Mouse (Mus musculus): ENCODE data around the gene Gm28230. TPM values are rescaled to one million over a fixed set of nuclear protein-coding genes. Genes with fewer than 3 reads are reported as not detected.

Gm28230 gene
- polyA plus RNA-seq, 1 experiment: not detected

DNA sequence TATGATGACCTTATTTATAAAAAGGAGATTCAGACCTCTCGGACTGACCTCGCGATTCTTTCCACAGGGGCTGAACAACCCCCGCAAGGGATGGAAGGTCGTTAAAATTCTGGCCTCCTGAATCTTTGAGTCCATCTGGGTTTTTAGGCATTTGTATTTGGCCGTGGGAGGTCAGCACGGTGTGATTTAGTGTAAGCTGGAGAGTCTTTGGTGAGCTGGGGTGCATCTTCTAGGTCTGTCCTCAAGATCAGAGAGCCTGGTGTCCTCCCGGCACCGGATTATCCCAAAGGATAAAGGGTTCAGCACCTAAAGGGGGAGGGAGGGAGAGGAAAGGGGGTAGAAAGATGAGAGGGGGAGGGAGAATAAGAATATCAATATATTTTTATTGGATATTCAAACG, 23.2 kb upstream of the Gm28230 start:
- Histone ChIP-seq H3K4me3 (replicated peaks) (no peak overlapping the region), H3K9me3 (no peaks in the 10 kb centered on the region), H3K36me3 (replicated peaks; ENCODE audit: low read length) (no peaks in the 10 kb centered on the region), H3K27me3 (replicated peaks) (peaks cover 95% of the 10 kb centered on the region), H3K4me1 (peaks cover 17% of the 10 kb centered on the region)
- no peak for TF ChIP-seq FLI1 (IDR thresholded peaks at IDR 0.05; ENCODE audit: low read length)
- TF ChIP-seq GATA1 (IDR thresholded peaks at IDR 0.05; ENCODE audit: borderline replicate concordance, low read length): no peak

DNA sequence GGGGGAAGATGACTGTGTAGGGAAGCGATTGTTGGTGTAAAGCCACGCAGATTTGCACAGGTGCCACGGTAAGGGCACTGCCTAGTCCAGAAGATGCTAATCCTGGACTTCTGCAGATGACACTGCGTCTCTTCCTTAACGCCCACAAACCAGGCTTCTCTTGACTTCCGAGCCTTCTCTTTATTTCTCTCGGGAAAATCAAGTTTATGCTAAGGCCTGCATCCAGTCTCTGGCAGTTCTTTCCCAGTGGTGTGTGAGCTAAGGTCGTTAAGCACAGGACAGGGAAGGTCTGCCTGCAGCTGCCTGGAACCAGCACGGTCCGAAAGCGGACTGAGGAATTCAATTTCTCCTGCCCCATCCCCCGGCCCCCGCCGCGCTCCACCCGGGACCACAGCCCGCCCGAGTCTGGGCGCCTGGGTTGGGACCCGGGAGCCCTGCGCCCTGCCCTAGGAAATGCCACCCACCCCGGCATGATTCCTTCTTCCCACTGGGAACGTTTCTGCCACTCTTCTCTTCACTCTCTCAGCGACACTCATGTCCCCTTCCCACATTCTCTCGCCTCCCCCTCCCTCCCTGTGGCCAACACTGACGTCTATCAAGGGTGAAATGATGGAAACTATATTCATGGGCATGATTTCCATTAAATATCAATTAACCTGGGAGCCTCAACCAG, 22.7 kb upstream of the Gm28230 start:
- Histone ChIP-seq H3K4me3 (replicated peaks) (no peak overlapping the region), H3K9me3 (no peaks in the 10 kb centered on the region), H3K36me3 (replicated peaks; ENCODE audit: low read length) (no peaks in the 10 kb centered on the region), H3K4me1 (peaks cover 15% of the 10 kb centered on the region), H3K27me3 (replicated peaks) (peaks cover 95% of the 10 kb centered on the region)
- TF ChIP-seq GATA1 (IDR thresholded peaks at IDR 0.05; ENCODE audit: borderline replicate concordance, low read length) (no peak), FLI1 (IDR thresholded peaks at IDR 0.05; ENCODE audit: low read length) (no peak)

DNA sequence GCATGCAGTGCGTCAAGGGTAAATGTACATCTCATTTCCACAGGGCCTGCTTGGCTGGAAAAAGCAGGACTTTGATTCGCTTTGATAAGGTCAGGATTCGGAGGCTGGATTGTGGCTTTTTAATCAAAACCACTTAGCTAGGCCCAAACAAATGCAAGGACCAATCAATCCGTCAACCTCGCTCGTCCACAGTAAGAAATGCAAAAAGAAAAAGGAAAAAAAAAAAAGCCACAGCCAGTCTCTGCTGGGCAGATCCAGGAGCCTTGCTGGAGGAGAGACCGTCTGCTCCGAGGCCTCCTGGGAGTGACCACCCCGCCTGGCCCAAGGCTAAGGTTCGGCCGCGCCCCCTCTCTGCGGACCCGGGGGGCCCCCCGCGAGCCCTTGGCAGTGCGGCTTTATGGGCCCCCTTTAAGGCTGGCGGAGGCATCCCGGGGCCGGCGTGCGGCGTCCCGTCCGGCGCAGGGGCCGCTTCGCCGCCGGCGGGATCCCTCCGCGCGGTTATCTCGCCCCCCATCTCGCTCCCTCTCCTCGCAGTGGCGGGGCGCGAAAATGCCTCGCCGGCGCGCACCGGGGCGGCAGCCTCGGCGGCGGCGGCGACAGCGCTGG, 22.0 kb upstream of the Gm28230 start, which contains the start of gene Hoxd8:
Gene Hoxd8, plus strand, starts transcription at position 223 of the 606 bp plus-strand sequence.
- peaks cover 95% of the 10 kb centered on the region for H3K27me3 ChIP-seq (replicated peaks)
- H3K36me3 ChIP-seq (replicated peaks; ENCODE audit: low read length): no peaks in the 10 kb centered on the region
- H3K9me3 ChIP-seq: no peaks in the 10 kb centered on the region
- peaks cover 15% of the 10 kb centered on the region for H3K4me1 ChIP-seq
- TF ChIP-seq GATA1 (IDR thresholded peaks at IDR 0.05; ENCODE audit: borderline replicate concordance, low read length) (no peak), FLI1 (IDR thresholded peaks at IDR 0.05; ENCODE audit: low read length) (no peak)
- H3K4me3 ChIP-seq (replicated peaks): peak within 1 kb of the TSS; percentile 88

DNA sequence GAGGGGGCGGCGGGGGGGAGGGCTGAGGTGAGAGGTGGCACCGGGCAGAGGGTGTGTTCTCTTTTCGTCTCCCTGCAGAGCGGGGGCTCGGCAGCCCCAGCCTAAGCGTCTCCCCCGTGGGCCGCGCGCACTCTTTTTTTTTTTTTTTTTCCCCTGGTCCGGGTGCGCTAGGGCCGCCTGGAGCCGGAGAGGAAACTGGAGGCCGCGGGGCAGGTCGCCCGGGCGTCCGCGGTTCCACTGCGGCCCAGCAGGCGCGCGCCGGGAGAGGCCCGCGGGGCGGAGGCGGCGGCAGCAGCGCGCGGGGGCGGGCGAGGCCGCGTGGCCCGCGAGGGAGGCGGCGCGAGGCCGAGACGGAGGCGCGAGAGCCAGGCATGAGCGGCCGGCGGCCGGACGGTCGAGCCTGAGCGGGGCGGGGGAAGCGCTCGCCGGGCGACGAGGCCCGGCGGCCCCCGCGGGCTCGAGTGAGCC, 21.5 kb upstream of the Gm28230 start:
- H3K36me3 ChIP-seq (replicated peaks; ENCODE audit: low read length): no peaks in the 10 kb centered on the region

DNA sequence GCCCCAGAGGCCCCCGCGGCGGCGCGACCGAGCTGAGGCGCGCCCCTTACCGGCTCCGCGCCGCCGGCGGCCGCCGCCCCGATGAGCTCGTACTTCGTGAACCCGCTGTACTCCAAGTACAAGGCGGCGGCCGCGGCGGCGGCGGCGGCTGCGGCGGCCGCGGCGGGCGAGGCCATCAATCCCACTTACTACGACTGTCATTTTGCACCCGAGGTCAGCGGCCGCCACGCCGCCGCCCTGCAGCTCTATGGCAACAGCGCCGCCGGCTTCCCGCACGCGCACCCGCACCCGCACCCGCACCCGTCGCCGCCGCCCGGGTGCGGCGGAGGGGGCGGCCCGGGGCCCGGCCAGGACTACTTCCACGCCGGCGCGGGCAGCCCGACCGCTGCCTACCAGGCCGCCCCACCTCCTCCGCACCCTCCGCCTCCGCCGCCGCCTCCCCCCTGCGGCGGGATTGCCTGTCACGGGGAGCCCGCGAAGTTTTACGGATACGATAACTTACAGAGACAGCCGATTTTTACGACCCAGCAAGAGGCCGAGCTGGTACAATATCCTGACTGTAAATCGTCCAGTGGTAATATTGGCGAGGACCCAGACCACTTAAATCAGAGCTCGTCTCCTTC, 20.9 kb upstream of the Gm28230 start:
- TF ChIP-seq FLI1 (IDR thresholded peaks at IDR 0.05; ENCODE audit: low read length) (no peak), GATA1 (IDR thresholded peaks at IDR 0.05; ENCODE audit: borderline replicate concordance, low read length) (no peak)
- Histone ChIP-seq H3K27me3 (replicated peaks) (peaks cover 95% of the 10 kb centered on the region), H3K9me3 (no peaks in the 10 kb centered on the region), H3K4me1 (peaks cover 15% of the 10 kb centered on the region), H3K4me3 (replicated peaks) (peak overlapping the region; percentile 88), H3K36me3 (replicated peaks; ENCODE audit: low read length) (no peaks in the 10 kb centered on the region)

More for the DNA sequence above, 21.5 kb upstream of the Gm28230 start:
- no peak for TF ChIP-seq GATA1 (IDR thresholded peaks at IDR 0.05; ENCODE audit: borderline replicate concordance, low read length)
- no peak for TF ChIP-seq FLI1 (IDR thresholded peaks at IDR 0.05; ENCODE audit: low read length)
- peaks cover 15% of the 10 kb centered on the region for H3K4me1 ChIP-seq
- no peaks in the 10 kb centered on the region for H3K9me3 ChIP-seq
- H3K4me3 ChIP-seq (replicated peaks): peak overlapping the region; percentile 88
- peaks cover 95% of the 10 kb centered on the region for H3K27me3 ChIP-seq (replicated peaks)

DNA sequence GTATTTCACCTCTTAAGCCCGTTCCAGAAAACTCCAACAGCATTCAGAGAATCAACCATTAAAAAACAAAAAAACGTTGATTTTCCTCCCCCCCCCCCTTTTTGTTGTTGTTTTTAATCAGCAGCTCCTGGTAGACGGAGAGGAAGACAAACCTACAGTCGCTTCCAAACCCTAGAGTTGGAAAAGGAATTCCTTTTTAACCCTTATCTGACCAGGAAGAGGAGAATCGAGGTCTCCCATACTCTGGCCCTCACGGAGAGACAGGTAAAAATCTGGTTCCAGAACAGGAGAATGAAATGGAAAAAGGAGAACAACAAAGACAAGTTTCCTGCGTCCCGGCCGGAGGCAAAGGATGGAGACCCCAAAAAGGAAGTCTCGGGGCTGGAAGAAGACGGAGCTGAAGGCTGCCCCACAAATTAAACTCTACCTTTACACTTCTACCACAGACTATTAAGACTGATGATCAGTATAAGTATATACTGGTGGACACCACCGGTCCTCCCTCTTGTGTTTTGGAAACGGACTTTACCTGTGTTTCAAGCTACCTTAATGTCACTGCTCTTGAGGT, 20.1 kb upstream of the Gm28230 start:
- no peak overlapping the region for H3K4me3 ChIP-seq (replicated peaks)
- H3K9me3 ChIP-seq: no peaks in the 10 kb centered on the region
- TF ChIP-seq FLI1 (IDR thresholded peaks at IDR 0.05; ENCODE audit: low read length): no peak
- no peak for TF ChIP-seq GATA1 (IDR thresholded peaks at IDR 0.05; ENCODE audit: borderline replicate concordance, low read length)
- H3K27me3 ChIP-seq (replicated peaks): peaks cover 93% of the 10 kb centered on the region
- H3K4me1 ChIP-seq: peaks cover 18% of the 10 kb centered on the region
- H3K36me3 ChIP-seq (replicated peaks; ENCODE audit: low read length): no peaks in the 10 kb centered on the region

DNA sequence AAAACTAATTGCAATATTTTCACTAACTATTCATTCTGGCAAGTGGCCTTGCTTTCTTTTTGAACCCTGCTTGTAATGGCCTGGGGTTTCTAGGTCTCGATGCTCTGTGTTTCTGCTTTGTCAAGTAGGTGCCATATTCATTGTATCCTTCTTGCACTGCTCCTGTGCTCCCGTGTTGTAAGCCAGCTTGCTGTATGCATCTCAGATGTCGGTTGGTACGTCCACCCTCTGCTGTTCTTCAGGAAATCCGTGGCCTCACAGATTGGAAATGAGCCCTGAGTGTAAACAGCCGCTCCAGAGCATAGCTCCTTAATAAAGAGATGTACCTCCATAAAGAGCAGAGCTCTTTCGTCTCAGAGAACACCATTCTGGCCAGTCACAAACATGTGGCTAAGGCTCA, 18.9 kb upstream of the Gm28230 start:
- no peaks in the 10 kb centered on the region for H3K36me3 ChIP-seq (replicated peaks; ENCODE audit: low read length)
- peaks cover 96% of the 10 kb centered on the region for H3K27me3 ChIP-seq (replicated peaks)
- H3K4me3 ChIP-seq (replicated peaks): no peak overlapping the region
- H3K9me3 ChIP-seq: no peaks in the 10 kb centered on the region
- TF ChIP-seq FLI1 (IDR thresholded peaks at IDR 0.05; ENCODE audit: low read length): no peak
- no peak for TF ChIP-seq GATA1 (IDR thresholded peaks at IDR 0.05; ENCODE audit: borderline replicate concordance, low read length)
- peaks cover 27% of the 10 kb centered on the region for H3K4me1 ChIP-seq

DNA sequence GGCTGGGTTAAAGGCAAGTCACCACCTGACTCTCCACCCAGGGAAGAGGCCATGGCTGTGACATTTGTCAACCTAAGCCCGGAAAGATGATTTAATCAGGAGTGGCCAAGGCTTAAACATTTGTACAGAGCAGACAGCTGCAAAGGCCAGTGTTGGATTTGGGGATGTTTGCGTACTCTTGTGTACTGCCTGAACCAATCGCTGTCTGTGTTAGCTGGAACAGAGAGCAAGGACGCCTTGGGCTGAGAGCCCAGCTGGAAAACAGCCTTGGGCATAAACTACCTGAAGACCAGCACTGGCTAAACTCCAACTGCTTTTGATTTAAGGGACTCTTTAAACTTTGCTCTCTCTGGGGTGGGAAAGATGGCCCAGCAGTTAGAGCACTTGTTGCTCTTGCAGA, 17.9 kb upstream of the Gm28230 start:
- Histone ChIP-seq H3K36me3 (replicated peaks; ENCODE audit: low read length) (no peaks in the 10 kb centered on the region), H3K4me3 (replicated peaks) (no peak overlapping the region), H3K4me1 (peaks cover 27% of the 10 kb centered on the region), H3K27me3 (replicated peaks) (peaks cover 96% of the 10 kb centered on the region), H3K9me3 (no peaks in the 10 kb centered on the region)
- TF ChIP-seq FLI1 (IDR thresholded peaks at IDR 0.05; ENCODE audit: low read length) (no peak), GATA1 (IDR thresholded peaks at IDR 0.05; ENCODE audit: borderline replicate concordance, low read length) (no peak)

DNA sequence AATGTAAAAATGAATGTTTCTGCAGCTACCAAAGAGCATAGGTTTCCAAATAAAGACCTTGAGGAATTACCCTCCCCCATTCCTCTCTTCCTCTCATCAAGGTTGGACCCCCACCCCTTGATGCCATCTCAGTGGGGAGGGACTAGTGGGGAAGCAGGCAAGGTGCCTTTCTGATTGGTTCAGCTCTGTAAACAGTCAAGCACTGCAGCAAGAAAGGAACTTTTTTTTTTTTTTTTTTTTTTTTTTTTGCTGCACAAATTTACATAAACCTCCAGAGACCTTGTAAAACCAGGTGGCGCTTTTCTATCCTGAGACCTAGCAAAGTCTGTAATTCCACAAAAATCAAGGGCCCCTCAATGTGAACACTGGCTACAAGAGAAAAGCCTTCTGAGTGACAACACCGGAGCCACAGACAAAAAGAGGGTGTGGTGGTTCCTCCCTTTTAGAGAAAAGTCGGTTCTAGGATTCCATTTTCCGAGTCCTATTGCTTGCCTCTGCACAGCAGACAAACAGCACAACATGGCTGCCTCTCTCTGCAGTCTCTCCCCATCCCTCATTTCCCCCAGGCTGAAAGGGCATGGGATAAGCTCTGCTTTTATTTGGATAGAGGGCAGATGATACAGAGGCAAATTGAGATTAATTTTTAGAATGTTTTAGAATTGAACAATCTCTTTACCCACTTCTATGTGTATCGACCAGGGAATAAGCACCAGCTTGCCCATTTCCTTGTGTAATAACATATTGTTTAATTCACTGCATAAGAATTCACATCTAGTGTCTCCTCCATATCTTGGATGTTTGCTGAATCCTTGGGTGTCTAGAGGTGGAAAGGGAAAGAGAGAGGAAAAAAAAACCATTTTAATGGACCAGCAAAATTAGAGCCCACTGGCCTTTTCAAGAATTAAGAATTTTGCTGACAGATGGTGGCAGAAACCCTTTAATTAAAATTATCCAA, 16.8 kb upstream of the Gm28230 start:
- no peaks in the 10 kb centered on the region for H3K36me3 ChIP-seq (replicated peaks; ENCODE audit: low read length)
- peaks cover 96% of the 10 kb centered on the region for H3K27me3 ChIP-seq (replicated peaks)
- no peak for TF ChIP-seq FLI1 (IDR thresholded peaks at IDR 0.05; ENCODE audit: low read length)
- TF ChIP-seq GATA1 (IDR thresholded peaks at IDR 0.05; ENCODE audit: borderline replicate concordance, low read length): no peak
- peaks cover 24% of the 10 kb centered on the region for H3K4me1 ChIP-seq
- no peak overlapping the region for H3K4me3 ChIP-seq (replicated peaks)
- H3K9me3 ChIP-seq: no peaks in the 10 kb centered on the region
